Mouse (Mus musculus): ENCODE data around the gene Vmn2r40.
"Not testable (repeated sequence)": the region's sequence is repeated elsewhere in the genome, so short reads cannot be mapped to it uniquely, and the experiment has no call there.

Vmn2r40 gene

GRCm38 (mm10) chr7:8931335-8931734 lies at the start of gene Vmn2r40:
Vmn2r40 (minus strand) TSS chr7:8931435.
- DNase-seq: not testable (repeated sequence)
